9 mouse cellular contexts compared by ENCODE assay signal in genomic region chr10:60389447-60389865, GRCm38 (mm10). TPM values are rescaled to one million over a fixed set of nuclear protein-coding genes. Genes with fewer than 3 reads are reported as not detected.
DNase-seq lines count a peak whose midpoint lies in the region; ATAC-seq and TF ChIP-seq lines count a peak whose summit lies in the region.
"Had no signal": no experiment of that assay in that cellular context is flagged by ENCODE, and none has a peak within 500 bp of the region (broad histone marks: within the 10 kb centered on the region; RNA-seq: fewer than 3 reads in every experiment).

No protein-coding gene starts in this region.

- no peak overlapping the region for H3K4me3 ChIP-seq in kidney, adult 2 months (ENCODE audit: insufficient read depth, low read depth, low read length)
- H3K4me3 ChIP-seq in kidney, embryonic 15.5 days (replicated peaks), result no peak overlapping the region
- no peak overlapping the region for H3K4me3 ChIP-seq in heart, embryonic 11.5 days (ENCODE audit: low read depth, low read length)
- H3K4me3 ChIP-seq in forebrain, embryonic 12.5 days (replicated peaks), result no peak overlapping the region

- ATAC-seq in kidney, embryonic 15.5 days (replicated peaks; ENCODE audit: low FRiP score), result no peak
- ATAC-seq in heart, embryonic 11.5 days (replicated peaks; ENCODE audit: insufficient number of reproducible peaks, low FRiP score, low TSS enrichment), result no peak
- ATAC-seq in forebrain, embryonic 12.5 days (ENCODE audit: low FRiP score), result no peak

- no peak overlapping the region for H3K4me2 ChIP-seq in kidney, embryonic 15.5 days
- H3K4me2 ChIP-seq in heart, embryonic 11.5 days, result peak overlapping the region; percentile 45
- H3K4me2 ChIP-seq in forebrain, embryonic 12.5 days, result no peak overlapping the region

- no peaks in the 10 kb centered on the region for H3K9me3 ChIP-seq in kidney, embryonic 15.5 days (replicated peaks)
- H3K9me3 ChIP-seq in heart, embryonic 11.5 days (replicated peaks; ENCODE audit: control insufficient read depth, low read length), result no peaks in the 10 kb centered on the region
- H3K9me3 ChIP-seq in forebrain, embryonic 12.5 days, result no peaks in the 10 kb centered on the region

- TF ChIP-seq POLR2A in kidney, adult 2 months (IDR thresholded peaks at IDR 0.05; ENCODE audit: low read depth, low read length), result no peak

- 25% methylated on average over 9 of the region's 9 CpGs for WGBS in kidney, adult 2 months
- 33% methylated on average over 9 of the region's 9 CpGs for WGBS in kidney, embryonic 15.5 days
- 13% methylated on average over 9 of the region's 9 CpGs for WGBS in heart, embryonic 11.5 days (ENCODE audit: insufficient replicate concordance)
- WGBS in forebrain, embryonic 12.5 days, result 64% methylated on average over 9 of the region's 9 CpGs

- no peaks in the 10 kb centered on the region for H3K36me3 ChIP-seq in kidney, adult 2 months (ENCODE audit: control insufficient read depth, insufficient read depth, low read length)
- no peaks in the 10 kb centered on the region for H3K36me3 ChIP-seq in kidney, embryonic 15.5 days
- no peaks in the 10 kb centered on the region for H3K36me3 ChIP-seq in heart, embryonic 11.5 days (ENCODE audit: control insufficient read depth, insufficient read depth, low read length)
- no peaks in the 10 kb centered on the region for H3K36me3 ChIP-seq in forebrain, embryonic 12.5 days (replicated peaks)

- H3K27me3 ChIP-seq in kidney, adult 2 months (replicated peaks; ENCODE audit: control insufficient read depth, insufficient read depth, low read length), result no peaks in the 10 kb centered on the region
- no peaks in the 10 kb centered on the region for H3K27me3 ChIP-seq in kidney, embryonic 15.5 days
- no peaks in the 10 kb centered on the region for H3K27me3 ChIP-seq in heart, embryonic 11.5 days (ENCODE audit: control insufficient read depth, insufficient read depth, low read length)
- H3K27me3 ChIP-seq in forebrain, embryonic 12.5 days, result peaks cover 4% of the 10 kb centered on the region; the same call in 1 of the 2 replicates

- DNase-seq in kidney, adult 2 months, result peak; percentile 35
- DNase-seq in lung, postnatal 4 days, result peak; percentile 52 to 54
- peak; percentile 91 for DNase-seq in thymus, postnatal 0 days (ENCODE audit: low spot score)
- DNase-seq in layer of hippocampus, postnatal 14 days (ENCODE audit: low spot score in 2 of 2), result no peak
- DNase-seq in ovary, postnatal 36 days (ENCODE audit: low spot score), result no peak
- DNase-seq: cerebellum, postnatal 36 days had no signal

- no peak for TF ChIP-seq CTCF in kidney, adult 2 months (conservative IDR thresholded peaks at IDR 0.05; ENCODE audit: insufficient read depth, insufficient read length, low read depth, low read length)

- H3K4me1 ChIP-seq in kidney, adult 2 months (ENCODE audit: control insufficient read depth, insufficient read depth, low read length), result no peaks in the 10 kb centered on the region
- H3K4me1 ChIP-seq in kidney, embryonic 15.5 days, result no peaks in the 10 kb centered on the region
- H3K4me1 ChIP-seq in heart, embryonic 11.5 days (ENCODE audit: control insufficient read depth, insufficient read depth, low read length), result peaks cover 13% of the 10 kb centered on the region
- peaks cover 8% of the 10 kb centered on the region for H3K4me1 ChIP-seq in forebrain, embryonic 12.5 days

- H3K27ac ChIP-seq in kidney, adult 2 months (ENCODE audit: insufficient read depth, low read depth, low read length), result no peak overlapping the region
- H3K27ac ChIP-seq in kidney, embryonic 15.5 days, result no peak overlapping the region
- peak overlapping the region; percentile 57 for H3K27ac ChIP-seq in heart, embryonic 11.5 days (ENCODE audit: low read depth, low read length)
- no peak overlapping the region for H3K27ac ChIP-seq in forebrain, embryonic 12.5 days

- no peak overlapping the region for H3K9ac ChIP-seq in kidney, embryonic 15.5 days
- no peak overlapping the region for H3K9ac ChIP-seq in heart, embryonic 11.5 days (ENCODE audit: low read depth, low read length)
- H3K9ac ChIP-seq in forebrain, embryonic 12.5 days, result no peak overlapping the region

RNA-seq across cellular contexts. Expression of gene Gm17455, which starts 10.1 kb away (rescaled TPM):
- not detected in 2 replicates for polyA plus RNA-seq in kidney, adult 2 months (2012; rRNA removed)
- polyA plus RNA-seq in kidney, embryonic 15.5 days (2015; fragmentation: Nextera tagmentation; extraction: Ambion mirVana), result 0.62 and 0.88 TPM in 2 replicates
- polyA plus RNA-seq in heart, embryonic 11.5 days (2014; fragmentation: Nextera tagmentation; extraction: Ambion mirVana), result 0.66 and 1.6 TPM in 2 replicates
- polyA plus RNA-seq in thymus, postnatal 0 days (2015; fragmentation: Nextera tagmentation; extraction: Ambion mirVana), result 0.31 and 0.52 TPM in 2 replicates
- 1 to 10 TPM; 2.2 to 3.1 TPM for total RNA-seq in layer of hippocampus, postnatal 14 days (2021)
- 1.9 and 2.7 TPM in 2 replicates for polyA plus RNA-seq in forebrain, embryonic 12.5 days (2016; fragmentation: Nextera tagmentation; extraction: Ambion mirVana)

RNA-seq across cellular contexts. Expression of gene Vsir, which starts 42.8 kb away (rescaled TPM):
- polyA plus RNA-seq in kidney, adult 2 months (2012; rRNA removed), result 15.7 and 20.8 TPM in 2 replicates
- 3.9 and 4.2 TPM in 2 replicates for polyA plus RNA-seq in kidney, embryonic 15.5 days (2015; fragmentation: Nextera tagmentation; extraction: Ambion mirVana)
- 1.2 and 1.9 TPM in 2 replicates for polyA plus RNA-seq in heart, embryonic 11.5 days (2014; fragmentation: Nextera tagmentation; extraction: Ambion mirVana)
- 14.0 and 15.2 TPM in 2 replicates for polyA plus RNA-seq in thymus, postnatal 0 days (2015; fragmentation: Nextera tagmentation; extraction: Ambion mirVana)
- total RNA-seq in layer of hippocampus, postnatal 14 days (2021), result 10 to 100 TPM; 23.8 to 24.6 TPM
- polyA plus RNA-seq in forebrain, embryonic 12.5 days (2016; fragmentation: Nextera tagmentation; extraction: Ambion mirVana), result 1.00 and 1.3 TPM in 2 replicates

Comparison
In these comparisons a context has a peak if more than half of its experiments do, and no peak if none do; other contexts are left out.
1. DNase-seq: peak in kidney, adult 2 months (single experiment), lung, postnatal 4 days (2 of 2) and thymus, postnatal 0 days (single experiment); none in layer of hippocampus, postnatal 14 days (0 of 2) and ovary, postnatal 36 days (single experiment).